Mouse (Mus musculus): ENCODE measurements around the gene Bcl2l12. TPM values are rescaled to one million over a fixed set of nuclear protein-coding genes. Genes with fewer than 3 reads are reported as not detected.

Gene Bcl2l12
- polyA plus RNA-seq, 1 experiment: 18.1 TPM

- H3K79me2 ChIP-seq (ENCODE audit: control insufficient read depth, insufficient read depth): peaks cover 25% of the 10 kb centered on the region
- TF ChIP-seq MYOG (IDR thresholded peaks at IDR 0.05; ENCODE audit: control insufficient read depth, extremely low read depth, insufficient read length) (no peak), USF1 (IDR thresholded peaks at IDR 0.05; ENCODE audit: low read depth) (no peak), CEBPB (IDR thresholded peaks at IDR 0.05; ENCODE audit: low read depth) (no peak), FOSL1 (IDR thresholded peaks at IDR 0.05; ENCODE audit: insufficient read depth, low read length, poor library complexity, severe bottlenecking) (no peak), CTCF (IDR thresholded peaks at IDR 0.05; ENCODE audit: control insufficient read depth, insufficient read depth, insufficient read length) (no peak), MAX (IDR thresholded peaks at IDR 0.05) (no peak), MYOD1 (IDR thresholded peaks at IDR 0.05; ENCODE audit: control insufficient read depth, insufficient read length, low read depth) (no peak)
- H3K4me3 ChIP-seq (ENCODE audit: insufficient read depth, poor library complexity, severe bottlenecking): no peak overlapping the region
- H3K79me3 ChIP-seq (ENCODE audit: low read depth): peaks cover 8% of the 10 kb centered on the region
- no peak overlapping the region for H3ac ChIP-seq (ENCODE audit: control insufficient read depth, insufficient read length, low read depth)
- peaks cover 43% of the 10 kb centered on the region for H3K36me3 ChIP-seq (ENCODE audit: control insufficient read depth, insufficient read depth)
- H3K27me3 ChIP-seq (ENCODE audit: control insufficient read depth, insufficient read depth, insufficient read length): no peaks in the 10 kb centered on the region
These were observed 39.9 kb upstream of the Bcl2l12 start for GRCm38 (mm10) chr7:45038411-45038810.

- Histone ChIP-seq H3K79me3 (ENCODE audit: low read depth) (peaks cover 8% of the 10 kb centered on the region), H3K79me2 (ENCODE audit: control insufficient read depth, insufficient read depth) (peaks cover 25% of the 10 kb centered on the region), H3K36me3 (ENCODE audit: control insufficient read depth, insufficient read depth) (peaks cover 49% of the 10 kb centered on the region), H3K4me3 (ENCODE audit: insufficient read depth, poor library complexity, severe bottlenecking) (no peak overlapping the region), H3ac (ENCODE audit: control insufficient read depth, insufficient read length, low read depth) (peak overlapping the region; percentile 24), H3K27me3 (ENCODE audit: control insufficient read depth, insufficient read depth, insufficient read length) (no peaks in the 10 kb centered on the region)
- no peak for TF ChIP-seq CEBPB (IDR thresholded peaks at IDR 0.05; ENCODE audit: low read depth)
- TF ChIP-seq CTCF (IDR thresholded peaks at IDR 0.05; ENCODE audit: control insufficient read depth, insufficient read depth, insufficient read length): peak; percentile 53
These were observed 39.3 kb upstream of the Bcl2l12 start for GRCm38 (mm10) chr7:45037720-45038361.

- H3K4me3 ChIP-seq (ENCODE audit: insufficient read depth, poor library complexity, severe bottlenecking): no peak overlapping the region
- TF ChIP-seq MAX (IDR thresholded peaks at IDR 0.05): no peak
- TF ChIP-seq FOSL1 (IDR thresholded peaks at IDR 0.05; ENCODE audit: insufficient read depth, low read length, poor library complexity, severe bottlenecking): no peak
- TF ChIP-seq MYOD1 (IDR thresholded peaks at IDR 0.05; ENCODE audit: control insufficient read depth, insufficient read length, low read depth): no peak
- TF ChIP-seq CEBPB (IDR thresholded peaks at IDR 0.05; ENCODE audit: low read depth): no peak
- TF ChIP-seq USF1 (IDR thresholded peaks at IDR 0.05; ENCODE audit: low read depth): no peak
- no peak for TF ChIP-seq CTCF (IDR thresholded peaks at IDR 0.05; ENCODE audit: control insufficient read depth, insufficient read depth, insufficient read length)
- TF ChIP-seq MYOG (IDR thresholded peaks at IDR 0.05; ENCODE audit: control insufficient read depth, extremely low read depth, insufficient read length): no peak
- H3K79me2 ChIP-seq (ENCODE audit: control insufficient read depth, insufficient read depth): peaks cover 21% of the 10 kb centered on the region
- no peaks in the 10 kb centered on the region for H3K27me3 ChIP-seq (ENCODE audit: control insufficient read depth, insufficient read depth, insufficient read length)
- no peak overlapping the region for H3ac ChIP-seq (ENCODE audit: control insufficient read depth, insufficient read length, low read depth)
- peaks cover 5% of the 10 kb centered on the region for H3K79me3 ChIP-seq (ENCODE audit: low read depth)
- H3K36me3 ChIP-seq (ENCODE audit: control insufficient read depth, insufficient read depth): peaks cover 52% of the 10 kb centered on the region
These were observed 38.2 kb upstream of the Bcl2l12 start for GRCm38 (mm10) chr7:45036702-45037101.

- TF ChIP-seq CTCF (IDR thresholded peaks at IDR 0.05; ENCODE audit: control insufficient read depth, insufficient read depth, insufficient read length): no peak
- TF ChIP-seq MAX (IDR thresholded peaks at IDR 0.05): no peak
- TF ChIP-seq USF1 (IDR thresholded peaks at IDR 0.05; ENCODE audit: low read depth): no peak
- peak; percentile 23 for TF ChIP-seq FOSL1 (IDR thresholded peaks at IDR 0.05; ENCODE audit: insufficient read depth, low read length, poor library complexity, severe bottlenecking)
- no peak for TF ChIP-seq MYOG (IDR thresholded peaks at IDR 0.05; ENCODE audit: control insufficient read depth, extremely low read depth, insufficient read length)
- H3K79me2 ChIP-seq (ENCODE audit: control insufficient read depth, insufficient read depth): peaks cover 21% of the 10 kb centered on the region
- H3K27me3 ChIP-seq (ENCODE audit: control insufficient read depth, insufficient read depth, insufficient read length): no peaks in the 10 kb centered on the region
- H3K79me3 ChIP-seq (ENCODE audit: low read depth): peaks cover 5% of the 10 kb centered on the region
- H3K36me3 ChIP-seq (ENCODE audit: control insufficient read depth, insufficient read depth): peaks cover 57% of the 10 kb centered on the region
- no peak overlapping the region for H3K4me3 ChIP-seq (ENCODE audit: insufficient read depth, poor library complexity, severe bottlenecking)
- no peak overlapping the region for H3ac ChIP-seq (ENCODE audit: control insufficient read depth, insufficient read length, low read depth)
These were observed 37.1 kb upstream of the Bcl2l12 start for GRCm38 (mm10) chr7:45035631-45036030.

GRCm38 (mm10) chr7:45033722-45034359 is 35.3 kb upstream of the Bcl2l12 start:
- Histone ChIP-seq H3K27me3 (ENCODE audit: control insufficient read depth, insufficient read depth, insufficient read length) (no peaks in the 10 kb centered on the region), H3K4me3 (ENCODE audit: insufficient read depth, poor library complexity, severe bottlenecking) (no peak overlapping the region), H3K79me3 (ENCODE audit: low read depth) (peaks cover 4% of the 10 kb centered on the region), H3K79me2 (ENCODE audit: control insufficient read depth, insufficient read depth) (peaks cover 21% of the 10 kb centered on the region), H3K36me3 (ENCODE audit: control insufficient read depth, insufficient read depth) (peaks cover 63% of the 10 kb centered on the region), H3ac (ENCODE audit: control insufficient read depth, insufficient read length, low read depth) (no peak overlapping the region)
- TF ChIP-seq USF1 (IDR thresholded peaks at IDR 0.05; ENCODE audit: low read depth): no peak

GRCm38 (mm10) chr7:45030857-45031256 is 32.3 kb upstream of the Bcl2l12 start:
- H3K36me3 ChIP-seq (ENCODE audit: control insufficient read depth, insufficient read depth): peaks cover 51% of the 10 kb centered on the region
- no peak overlapping the region for H3ac ChIP-seq (ENCODE audit: control insufficient read depth, insufficient read length, low read depth)
- no peaks in the 10 kb centered on the region for H3K27me3 ChIP-seq (ENCODE audit: control insufficient read depth, insufficient read depth, insufficient read length)
- H3K79me3 ChIP-seq (ENCODE audit: low read depth): no peaks in the 10 kb centered on the region
- no peak overlapping the region for H3K4me3 ChIP-seq (ENCODE audit: insufficient read depth, poor library complexity, severe bottlenecking)
- H3K79me2 ChIP-seq (ENCODE audit: control insufficient read depth, insufficient read depth): no peaks in the 10 kb centered on the region
- TF ChIP-seq MYOG (IDR thresholded peaks at IDR 0.05; ENCODE audit: control insufficient read depth, extremely low read depth, insufficient read length): no peak
- no peak for TF ChIP-seq CEBPB (IDR thresholded peaks at IDR 0.05; ENCODE audit: low read depth)

Measured in C2C12 (cell line).